Mouse (Mus musculus) brain, embryonic 14.5 days (tissue): ENCODE measurements at regions not wholly inside any gene's neighbourhood (a gene's known extent, or its start where the extent isn't known, plus 50 kb on each side); places are given as distances from the start of the nearest gene placed in this dataset.

Experiments
- CTCF ChIP-seq: fragments of 200-500 bp; IDR thresholded peaks from 2 replicates; pipeline ENCODE4 v1.5.1; 2012; ENCODE audit warnings: inconsistent platforms, mild to moderate bottlenecking, moderate library complexity, borderline replicate concordance; ENCODE audit not compliant: insufficient read depth, insufficient read length; ENCODE audit errors: extremely low read depth
- POLR2A ChIP-seq: fragments of 200-500 bp; IDR thresholded peaks from 2 replicates; pipeline ENCODE4 v1.6.1; 2012; ENCODE audit warnings: mild to moderate bottlenecking, inconsistent platforms, borderline replicate concordance; ENCODE audit not compliant: poor library complexity, insufficient read depth, insufficient read length, severe bottlenecking; ENCODE audit errors: extremely low read depth

DNA sequence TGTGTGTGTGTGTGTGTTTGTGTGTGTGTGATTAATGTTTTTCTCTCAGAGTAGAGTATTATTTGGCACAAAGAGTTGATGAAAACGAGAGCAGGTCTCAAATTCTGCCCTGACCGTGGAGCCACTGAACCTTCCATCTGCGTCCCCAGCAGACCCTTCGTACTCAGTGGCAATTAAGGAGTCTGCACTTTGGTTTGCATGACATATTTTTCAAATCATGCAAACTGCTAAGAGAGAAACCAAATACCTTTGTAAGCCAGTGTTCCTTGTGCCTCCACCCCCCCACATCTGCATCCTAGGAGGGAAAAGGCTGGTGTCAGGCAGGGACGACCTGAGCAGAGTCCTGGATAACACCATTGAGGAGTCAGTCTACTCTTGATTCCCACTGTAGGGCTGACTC is 346.5 kb upstream of the Mki67 start:
- TF ChIP-seq CTCF (no peak), POLR2A (no peak)
